Mouse (Mus musculus): ENCODE results near the gene Ap1s3.

Gene Ap1s3

DNA sequence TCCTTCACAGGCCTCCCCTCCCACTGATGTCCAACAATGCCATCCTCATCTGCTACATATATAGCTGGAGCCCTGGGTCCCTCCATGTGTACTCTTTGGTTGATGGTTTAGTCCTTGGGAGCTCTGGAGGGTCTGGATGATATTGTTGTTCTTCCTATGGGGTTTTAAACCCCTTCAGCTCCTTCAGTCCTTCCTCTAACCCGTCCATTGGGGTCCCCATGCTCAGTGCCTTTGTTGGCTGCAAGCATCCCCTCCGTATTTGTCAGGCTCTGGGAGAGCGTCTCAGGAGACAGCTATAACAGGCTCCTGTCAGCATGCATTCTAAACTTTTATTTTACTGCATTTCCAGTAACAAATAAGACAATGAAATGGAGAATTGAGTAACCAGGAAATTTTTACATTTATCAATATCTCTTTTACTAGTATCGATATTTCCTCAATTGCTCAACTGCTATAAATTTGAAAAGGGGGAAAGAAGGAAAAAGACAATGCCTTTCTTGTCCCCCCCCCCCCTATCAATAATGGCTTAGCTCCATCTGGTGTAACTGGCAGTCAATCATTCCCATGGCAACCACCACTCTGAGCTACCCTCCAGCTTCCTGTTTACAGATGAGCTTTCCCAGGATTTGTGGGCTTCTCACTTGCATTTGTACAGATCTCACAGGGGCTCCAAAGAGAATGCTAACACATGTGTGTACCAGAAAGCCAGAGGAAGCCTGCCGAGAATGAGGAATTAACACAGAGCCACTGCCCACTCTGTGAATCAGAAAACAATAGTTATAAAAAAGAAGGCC lies 73.2 kb downstream of the Ap1s3 start:
- in situ Hi-C loops (cut with MseI, MboI), result no loop called here

DNA sequence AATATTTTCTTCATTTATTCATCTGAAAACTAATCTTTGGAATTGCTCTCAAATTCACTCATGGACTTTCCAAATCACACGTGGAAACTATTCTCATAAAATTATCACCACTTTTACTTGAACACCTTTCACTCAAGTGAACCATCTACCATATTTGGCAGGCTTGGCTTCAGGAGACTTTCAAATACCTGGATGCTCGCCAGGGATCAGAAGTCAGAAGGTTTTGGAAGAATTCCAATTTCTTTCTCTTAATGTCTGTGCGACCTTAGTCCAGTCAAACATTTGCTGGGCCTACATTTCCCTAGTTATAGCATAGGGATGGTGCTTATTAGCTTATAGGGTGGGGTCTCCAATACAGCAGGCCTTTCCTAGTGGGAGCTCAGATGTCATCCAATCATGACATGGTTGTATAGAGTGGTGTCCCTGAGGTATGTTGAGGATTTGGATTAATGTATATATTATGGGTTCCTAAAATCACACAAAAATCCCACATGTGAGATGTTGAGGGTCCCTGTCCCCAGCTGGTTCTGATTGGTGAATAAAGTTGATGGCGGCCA lies 79.0 kb downstream of the Ap1s3 start:
- in situ Hi-C loops (cut with MseI, MboI), result no loop called here

DNA sequence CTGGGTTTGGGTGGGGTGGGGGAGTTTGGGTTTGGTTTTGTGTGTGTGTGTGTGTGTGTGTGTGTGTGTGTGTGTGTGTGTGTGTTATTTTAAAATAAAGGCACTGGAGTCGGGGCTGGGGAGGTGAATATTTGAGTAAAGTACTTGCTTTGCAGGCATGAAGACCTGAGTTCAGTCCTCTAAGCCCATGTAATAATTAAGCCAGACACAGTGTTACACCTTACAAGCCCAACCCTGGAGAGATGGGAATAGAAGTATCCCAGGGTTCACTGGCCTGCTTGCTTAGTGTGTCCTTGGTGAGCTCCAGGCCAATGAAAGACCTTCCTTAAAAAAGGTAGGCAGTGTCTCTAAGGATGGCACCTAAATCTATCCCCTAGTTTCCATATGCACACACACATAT lies 80.7 kb downstream of the Ap1s3 start:
- in situ Hi-C loops (cut with MseI, MboI), result no loop called here

DNA sequence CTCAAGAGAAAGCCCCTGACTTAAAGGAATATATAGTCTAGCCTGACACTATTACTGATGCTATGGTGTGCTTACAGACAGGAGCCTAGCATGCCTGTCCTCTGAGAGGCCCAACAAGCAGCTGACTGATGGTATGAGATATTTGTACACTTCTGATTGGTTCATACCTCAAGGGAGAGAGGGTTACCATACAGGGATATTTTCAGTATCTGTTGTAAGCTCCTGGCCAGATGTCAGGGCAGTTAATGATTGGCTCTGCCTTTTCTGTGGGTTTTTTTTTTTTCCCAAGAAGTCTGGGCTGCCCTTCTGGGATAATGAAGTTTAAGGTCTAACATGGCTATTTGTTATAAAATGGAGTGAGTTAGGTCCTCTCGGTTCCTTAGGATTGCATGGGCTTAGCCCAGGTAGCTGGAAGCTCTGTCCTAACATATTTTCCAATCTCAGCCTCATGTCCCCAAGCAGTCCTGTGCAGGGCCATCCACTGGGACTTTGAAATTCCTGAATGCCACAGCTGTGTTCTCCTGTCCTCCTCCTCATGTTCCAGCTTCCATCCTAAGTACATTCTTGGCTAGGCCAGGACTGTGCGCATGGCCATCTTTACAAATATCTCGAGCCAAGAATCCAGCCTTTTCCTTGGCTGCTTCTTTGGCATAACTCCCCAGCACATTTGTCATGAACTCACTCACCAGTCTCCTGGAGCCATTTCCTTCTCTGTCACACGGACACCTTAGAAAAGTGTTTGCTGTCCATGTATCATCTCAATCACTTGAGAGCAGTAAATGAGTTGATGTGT lies 81.6 kb downstream of the Ap1s3 start:
- in situ Hi-C loops (cut with MseI, MboI), result no loop called here

DNA sequence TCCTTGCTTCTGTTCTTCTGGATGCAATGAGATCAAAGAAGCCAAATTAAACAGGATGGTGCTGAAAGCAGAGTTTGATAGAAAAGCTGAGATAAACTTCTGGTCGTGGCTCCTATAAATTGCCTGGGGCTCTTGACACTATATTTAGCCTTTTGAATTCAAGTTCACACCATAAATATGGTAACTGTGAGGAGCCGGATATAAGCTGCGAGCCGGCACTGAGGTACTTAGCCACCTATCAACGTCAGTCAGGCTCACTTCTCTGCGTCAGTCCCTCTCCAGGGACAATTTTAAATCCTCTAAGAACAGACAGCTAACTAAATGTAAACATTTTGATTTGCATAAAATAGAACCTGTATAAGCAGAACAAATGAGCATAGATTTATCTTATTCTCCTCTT lies 82.3 kb downstream of the Ap1s3 start:
- in situ Hi-C loops (cut with MseI, MboI), result no loop called here

DNA sequence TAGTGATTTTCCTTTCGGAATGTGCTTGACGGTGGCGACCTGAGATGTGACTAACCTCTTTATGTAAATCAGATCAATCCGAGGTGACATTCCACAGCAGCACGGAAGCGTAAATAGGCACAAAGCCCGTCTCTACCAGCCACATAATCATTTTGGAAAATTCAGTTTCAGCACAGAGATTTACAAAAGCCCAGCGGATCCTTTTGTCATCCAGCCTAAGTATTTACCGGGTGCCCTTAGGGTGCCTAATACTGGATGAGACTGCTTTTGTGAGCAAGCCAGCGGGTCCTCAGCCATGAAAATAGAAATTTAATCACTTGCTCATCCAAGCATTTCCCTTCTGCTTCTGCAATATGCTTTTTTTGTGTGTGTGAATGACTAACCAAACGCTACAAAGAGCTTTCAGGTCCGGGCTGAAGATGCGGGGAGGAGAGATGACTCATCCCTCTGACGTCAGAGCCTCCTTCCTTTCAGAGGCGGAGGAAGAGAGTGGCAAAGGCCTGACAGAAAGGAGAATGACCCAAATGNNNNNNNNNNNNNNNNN lies 90.6 kb downstream of the Ap1s3 start:
- in situ Hi-C loops (cut with MseI, MboI), result no loop called here

DNA sequence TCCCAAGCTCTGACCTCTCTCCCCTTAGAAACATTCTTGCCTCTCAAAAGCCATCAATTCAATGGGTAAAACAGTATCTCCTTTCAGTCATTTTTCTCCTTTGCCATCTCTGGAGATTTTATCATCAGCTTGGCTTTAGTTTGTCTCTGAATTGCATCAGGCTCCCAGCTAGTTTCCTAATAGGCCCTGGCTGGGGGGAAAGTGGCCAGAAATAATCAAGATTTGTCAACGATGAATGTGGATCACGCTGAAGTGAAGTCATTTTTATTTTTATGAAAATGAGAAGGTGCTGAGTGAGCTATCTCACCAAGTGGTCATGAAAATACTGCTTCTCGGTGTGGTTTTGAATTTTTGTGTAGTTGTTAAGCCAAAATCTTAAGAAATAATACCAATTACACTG lies 94.4 kb downstream of the Ap1s3 start:
- in situ Hi-C loops (cut with MseI, MboI), result no loop called here

DNA sequence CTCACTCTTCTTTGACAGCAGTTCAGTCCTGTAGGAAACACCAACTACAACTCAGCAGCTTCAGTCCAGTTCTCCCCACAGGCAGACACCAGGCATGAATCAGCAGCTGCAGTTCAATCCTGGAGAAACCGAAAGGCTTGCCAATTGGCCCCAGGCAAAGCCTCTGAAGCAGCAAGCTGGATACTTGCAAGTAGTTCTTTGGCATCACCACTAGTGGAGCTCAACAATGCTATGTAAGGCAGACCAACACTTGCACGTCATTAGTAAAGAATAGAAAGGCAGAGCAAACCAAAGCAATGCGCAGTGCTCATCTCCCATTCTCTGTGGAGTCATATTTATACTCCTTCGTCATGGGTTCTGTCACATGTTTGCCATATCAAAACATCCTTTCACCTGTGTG lies 99.9 kb downstream of the Ap1s3 start:
- in situ Hi-C loops (cut with MseI, MboI), result no loop called here

DNA sequence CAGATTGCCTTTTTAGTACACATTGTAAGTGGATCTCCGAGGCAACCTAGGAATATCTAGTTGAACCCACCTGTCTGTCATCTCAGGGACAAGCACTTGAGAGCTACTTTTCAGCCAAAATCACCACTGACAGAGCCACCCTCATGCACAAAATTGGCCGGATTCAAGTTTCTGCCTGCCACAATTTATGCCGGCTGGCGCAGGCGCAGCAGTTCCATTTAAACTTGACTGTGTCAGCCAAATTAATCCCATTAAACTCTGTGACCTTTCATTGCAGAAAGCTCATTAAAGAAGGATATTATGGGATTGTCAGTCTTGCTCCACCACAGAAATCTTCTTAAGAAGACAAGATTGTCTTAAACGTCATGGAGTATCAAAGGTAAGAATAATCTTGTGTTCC lies 100.6 kb downstream of the Ap1s3 start:
- in situ Hi-C loops (cut with MseI, MboI), result no loop called here

DNA sequence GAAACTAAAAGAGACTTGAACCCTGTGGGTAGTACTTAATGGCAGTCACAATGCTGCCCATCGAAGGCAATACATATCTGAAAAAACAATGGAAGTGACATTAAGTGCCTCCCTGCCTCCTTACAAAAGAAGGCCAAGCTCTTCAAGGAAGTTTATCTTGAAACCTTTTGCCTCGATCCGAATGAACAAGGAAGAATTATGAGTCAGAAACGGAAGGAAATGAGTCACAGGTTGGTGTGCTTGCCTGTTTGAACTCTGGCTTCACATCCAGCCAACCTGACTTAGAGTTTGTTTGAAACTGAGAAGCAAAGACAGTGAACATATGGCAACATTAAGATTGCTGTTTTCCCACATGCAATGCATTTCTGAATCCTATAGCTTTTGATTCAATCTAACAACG lies 110.6 kb downstream of the Ap1s3 start:
- in situ Hi-C loops (cut with MseI, MboI), result no loop called here

Data from mouse trophoblast stem cell (cell line).